Mouse (Mus musculus): Measurements from ENCODE around the gene Ccsap.

Gene Ccsap

GRCm38 (mm10) chr8:123851590-123851989 lies 8.4 kb downstream of the Ccsap start:
- CTCF ChIA-PET, result interaction anchor here in 2 of 4 experiments (0.6 to 1.2 kb wide), 2 partner anchors 19 to 196 kb away, joined by 3 to 7 read pairs; no protein-coding TSS in a partner anchor
- POLR2A ChIA-PET, result interaction anchor here in 2 of 4 experiments (0.6 to 1.7 kb wide), 5 partner anchors 9 to 518 kb away, joined by 3 to 4 read pairs (median 4); no protein-coding TSS in a partner anchor

GRCm38 (mm10) chr8:123849352-123849751 lies 10.7 kb downstream of the Ccsap start:
- ChIA-PET POLR2A (interaction anchor here in 3 of 4 experiments (0.6 to 3.7 kb wide), 13 partner anchors 9 to 179 kb away, joined by 3 to 25 read pairs (median 4); partner anchors contain the start of genes Ccsap (in 1 of the 3) and Nup133 (in 1 of the 3)), CTCF (interaction anchor here in 1 of 4 experiments (0.6 to 1.5 kb wide), 2 partner anchors 10 to 26 kb away, joined by 3 to 4 read pairs; partner anchors contain the start of gene Ccsap)

GRCm38 (mm10) chr8:123847546-123847945 lies 12.5 kb downstream of the Ccsap start:
- ChIA-PET POLR2A (interaction anchor here (0.6 to 3.7 kb wide), 12 partner anchors 7 to 1714 kb away, joined by 3 to 25 read pairs (median 4); partner anchors contain the start of gene Ccsap (in 1 of the 4)), CTCF (interaction anchor here in 2 of 4 experiments (0.9 to 3.8 kb wide), 5 partner anchors 12 to 24 kb away, joined by 3 to 20 read pairs (median 7); no protein-coding TSS in a partner anchor)

GRCm38 (mm10) chr8:123846509-123846908 lies 13.5 kb downstream of the Ccsap start:
- POLR2A ChIA-PET, result interaction anchor here in 3 of 4 experiments (0.6 to 3.7 kb wide), 11 partner anchors 8 to 379 kb away, joined by 3 to 25 read pairs (median 4); partner anchors contain the start of gene Ccsap (in 1 of the 3)
- CTCF ChIA-PET, result interaction anchor here (0.6 to 3.8 kb wide), 9 partner anchors 11 to 831 kb away, joined by 3 to 20 read pairs (median 4); no protein-coding TSS in a partner anchor

GRCm38 (mm10) chr8:123845991-123846390 lies 14.0 kb downstream of the Ccsap start:
- POLR2A ChIA-PET, result interaction anchor here in 2 of 4 experiments (0.7 to 3.5 kb wide), 10 partner anchors 9 to 60 kb away, joined by 3 to 21 read pairs (median 4); partner anchors contain the start of gene Ccsap (in 1 of the 2)
- CTCF ChIA-PET, result interaction anchor here in 3 of 4 experiments (0.5 to 3.8 kb wide), 7 partner anchors 11 to 831 kb away, joined by 3 to 20 read pairs (median 3); no protein-coding TSS in a partner anchor

GRCm38 (mm10) chr8:123845114-123845513 lies 14.9 kb downstream of the Ccsap start:
- ChIA-PET CTCF (interaction anchor here in 3 of 4 experiments (0.8 to 3.8 kb wide), 3 partner anchors 9 to 55 kb away, joined by 4 to 20 read pairs (median 4); no protein-coding TSS in a partner anchor), POLR2A (interaction anchor here in 3 of 4 experiments (0.7 to 3.5 kb wide), 7 partner anchors 9 to 59 kb away, joined by 3 to 21 read pairs (median 3); partner anchors contain the start of gene Ccsap (in 1 of the 3))

- ChIA-PET POLR2A (interaction anchor here in 3 of 4 experiments (0.7 to 3.5 kb wide), 4 partner anchors 9 to 58 kb away, joined by 3 to 21 read pairs (median 3); partner anchors contain the start of gene Ccsap (in 1 of the 3)), CTCF (interaction anchor here in 3 of 4 experiments (0.6 to 3.8 kb wide), 3 partner anchors 9 to 67 kb away, joined by 3 to 20 read pairs (median 3); no protein-coding TSS in a partner anchor)
These were observed 15.7 kb downstream of the Ccsap start for GRCm38 (mm10) chr8:123844341-123844740.

GRCm38 (mm10) chr8:123842086-123842485 lies 17.9 kb downstream of the Ccsap start:
- POLR2A ChIA-PET, result interaction anchor here in 3 of 4 experiments (0.6 to 2.5 kb wide), 6 partner anchors 10 to 503 kb away, joined by 4 to 12 read pairs (median 4); partner anchors contain the start of gene Ccsap (in 1 of the 3)
- CTCF ChIA-PET, result interaction anchor here (0.6 to 1.7 kb wide), 5 partner anchors 9 to 557 kb away, joined by 3 to 5 read pairs (median 4); no protein-coding TSS in a partner anchor

GRCm38 (mm10) chr8:123840578-123841345 lies 19.2 kb downstream of the Ccsap start:
- ChIA-PET CTCF (interaction anchor here in 1 of 4 experiments (1.0 kb wide), 1 partner anchor 187 kb away, joined by 3 read pairs; no protein-coding TSS in a partner anchor), POLR2A (interaction anchor here in 2 of 4 experiments (0.6 to 0.7 kb wide), 2 partner anchors 43 to 99 kb away, joined by 3 to 4 read pairs; no protein-coding TSS in a partner anchor)

GRCm38 (mm10) chr8:123838496-123838895 lies 21.5 kb downstream of the Ccsap start:
- ChIA-PET POLR2A (interaction anchor here in 2 of 4 experiments (1.0 to 2.0 kb wide), 2 partner anchors 11 to 20 kb away, joined by 3 to 6 read pairs; no protein-coding TSS in a partner anchor), CTCF (interaction anchor here in 3 of 4 experiments (0.6 to 1.1 kb wide), 3 partner anchors 30 to 211 kb away, joined by 3 to 4 read pairs (median 4); no protein-coding TSS in a partner anchor)

- POLR2A ChIA-PET, result interaction anchor here in 2 of 4 experiments (1.3 to 1.8 kb wide), 4 partner anchors 10 to 19 kb away, joined by 5 to 10 read pairs (median 8); no protein-coding TSS in a partner anchor
- CTCF ChIA-PET, result interaction anchor here in 3 of 4 experiments (0.8 to 4.8 kb wide), 11 partner anchors 9 to 534 kb away, joined by 3 to 40 read pairs (median 4); partner anchors contain the start of gene Nup133 (in 1 of the 3)
These were observed 23.7 kb downstream of the Ccsap start for GRCm38 (mm10) chr8:123836354-123836753.

GRCm38 (mm10) chr8:123835451-123835850 lies 24.6 kb downstream of the Ccsap start:
- ChIA-PET CTCF (interaction anchor here (0.5 to 4.8 kb wide), 46 partner anchors 9 to 559 kb away, joined by 3 to 40 read pairs (median 4); partner anchors contain the start of gene Nup133 (in 1 of the 4)), POLR2A (interaction anchor here in 3 of 4 experiments (0.6 to 2.8 kb wide), 19 partner anchors 9 to 182 kb away, joined by 3 to 11 read pairs (median 3); partner anchors contain the start of gene Rhou (in 1 of the 3))

GRCm38 (mm10) chr8:123832757-123833156 lies 27.3 kb downstream of the Ccsap start:
- CTCF ChIA-PET, result interaction anchor here (0.6 to 1.6 kb wide), 23 partner anchors 9 to 622 kb away, joined by 3 to 7 read pairs (median 3); no protein-coding TSS in a partner anchor
- POLR2A ChIA-PET, result interaction anchor here in 2 of 4 experiments (0.6 to 2.6 kb wide), 5 partner anchors 14 to 160 kb away, joined by 3 to 11 read pairs (median 4); no protein-coding TSS in a partner anchor

GRCm38 (mm10) chr8:123827523-123827922 lies 32.5 kb downstream of the Ccsap start:
- ChIA-PET CTCF (interaction anchor here in 2 of 4 experiments (0.5 to 6.3 kb wide), 3 partner anchors 8 to 287 kb away, joined by 3 to 40 read pairs (median 11); no protein-coding TSS in a partner anchor), POLR2A (interaction anchor here in 3 of 4 experiments (1.0 to 2.2 kb wide), 6 partner anchors 8 to 38 kb away, joined by 3 to 7 read pairs (median 5); no protein-coding TSS in a partner anchor)

GRCm38 (mm10) chr8:123826758-123827157 lies 33.3 kb downstream of the Ccsap start:
- ChIA-PET CTCF (interaction anchor here in 3 of 4 experiments (0.6 to 6.3 kb wide), 7 partner anchors 8 to 427 kb away, joined by 3 to 40 read pairs (median 7); no protein-coding TSS in a partner anchor), POLR2A (interaction anchor here (0.7 to 2.2 kb wide), 12 partner anchors 9 to 104 kb away, joined by 3 to 8 read pairs (median 3); no protein-coding TSS in a partner anchor)

- ChIA-PET CTCF (interaction anchor here (0.6 to 6.3 kb wide), 18 partner anchors 9 to 198 kb away, joined by 3 to 40 read pairs (median 3); no protein-coding TSS in a partner anchor), POLR2A (interaction anchor here in 2 of 4 experiments (0.7 to 2.2 kb wide), 10 partner anchors 9 to 89 kb away, joined by 3 to 8 read pairs (median 4); no protein-coding TSS in a partner anchor)
These were observed 34.0 kb downstream of the Ccsap start for GRCm38 (mm10) chr8:123826001-123826400.

Data from embryonic stem cell, embryonic (primary cell).